Mouse (Mus musculus) heart, adult 2 months (tissue): Measurements from ENCODE around the gene Glis3.

Experiments used
- CTCF ChIP-seq: fragments of 200-600 bp; IDR thresholded peaks from 2 replicates; pipeline ENCODE4 v1.8.1; 2022; ENCODE audit warnings: antibody characterized with exemption, mild to moderate bottlenecking, moderate library complexity
- EP300 ChIP-seq: fragments of 200-500 bp; IDR thresholded peaks from 2 replicates; pipeline ENCODE4 v1.6.1; 2011; ENCODE audit warnings: low read depth, low read length, control low read depth; ENCODE audit not compliant: insufficient read depth
- POLR2A ChIP-seq: fragments of 200-500 bp; IDR thresholded peaks from 2 replicates; pipeline ENCODE4 v1.6.1; 2011; ENCODE audit warnings: mild to moderate bottlenecking, low read depth, low read length, control low read depth; ENCODE audit not compliant: insufficient read depth

DNA sequence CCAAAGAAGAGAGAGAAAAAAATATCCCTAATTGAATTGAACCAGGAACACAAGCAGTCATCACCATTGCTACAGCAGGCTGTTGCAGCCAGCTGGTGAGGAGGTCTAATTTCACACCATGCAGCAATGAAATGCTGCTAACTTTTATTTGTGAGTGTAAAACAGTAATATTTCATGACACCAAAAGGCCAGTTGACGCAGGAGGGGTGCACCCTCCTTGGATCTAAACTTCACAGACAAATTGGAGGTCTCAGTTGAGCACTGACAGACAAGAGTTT lies 284.4 kb downstream of the Glis3 start:
- TF ChIP-seq POLR2A (no peak), EP300 (no peak), CTCF (no peak)
